Mouse (Mus musculus): ENCODE results near the gene Srgn. TPM values are rescaled to one million over a fixed set of nuclear protein-coding genes. Genes with fewer than 3 reads are reported as not detected.

Srgn gene
- polyA plus RNA-seq, 1 experiment: 11.2 TPM

GRCm38 (mm10) chr10:62488266-62488665 is 39.0 kb downstream of the Srgn start:
- WGBS: 17% methylated on average over 1 of the region's 1 CpGs

GRCm38 (mm10) chr10:62486618-62487415 is 40.4 kb downstream of the Srgn start, which contains the start of gene Vps26a:
TSS of gene Vps26a (minus strand) at chr10:62486805.
- H3K4me3 ChIP-seq (replicated peaks; ENCODE audit: insufficient read depth, low read depth, low read length): peak within 1 kb of the TSS; percentile 84
- TF ChIP-seq CTCF (IDR thresholded peaks at IDR 0.05; ENCODE audit: borderline replicate concordance, insufficient read depth, low read depth, low read length): no peak
- TF ChIP-seq POLR2A (IDR thresholded peaks at IDR 0.05; ENCODE audit: borderline replicate concordance, insufficient read depth, low read length): peak; percentile 77
- WGBS: under 1% methylated on average over 59 of the region's 59 CpGs
- peak within 1 kb of the TSS; percentile 72 for H3K27ac ChIP-seq (ENCODE audit: insufficient read depth, low read length)
- peak; percentile 98 to 99 for DNase-seq
- no peaks in the 10 kb centered on the region for H3K4me1 ChIP-seq (ENCODE audit: control insufficient read depth, insufficient read depth, low read length)
- no peaks in the 10 kb centered on the region for H3K27me3 ChIP-seq (ENCODE audit: control insufficient read depth, insufficient read depth, low read length)

More at GRCm38 (mm10) chr10:62488266-62488665, 39.0 kb downstream of the Srgn start:
- TF ChIP-seq POLR2A (IDR thresholded peaks at IDR 0.05; ENCODE audit: borderline replicate concordance, insufficient read depth, low read length): no peak
- peak; percentile 56 for TF ChIP-seq CTCF (IDR thresholded peaks at IDR 0.05; ENCODE audit: borderline replicate concordance, insufficient read depth, low read depth, low read length)
- no peaks in the 10 kb centered on the region for H3K4me1 ChIP-seq (ENCODE audit: control insufficient read depth, insufficient read depth, low read length)
- H3K27me3 ChIP-seq (ENCODE audit: control insufficient read depth, insufficient read depth, low read length): no peaks in the 10 kb centered on the region
- DNase-seq: peak; percentile 54 to 61
- H3K4me3 ChIP-seq (replicated peaks; ENCODE audit: insufficient read depth, low read depth, low read length): no peak overlapping the region
- no peak overlapping the region for H3K27ac ChIP-seq (ENCODE audit: insufficient read depth, low read length)

GRCm38 (mm10) chr10:62485878-62486582 is 41.2 kb downstream of the Srgn start:
- H3K4me3 ChIP-seq (replicated peaks; ENCODE audit: insufficient read depth, low read depth, low read length): peak overlapping the region; percentile 82
- peak overlapping the region; percentile 72 for H3K27ac ChIP-seq (ENCODE audit: insufficient read depth, low read length)
- DNase-seq: no peak
- TF ChIP-seq CTCF (IDR thresholded peaks at IDR 0.05; ENCODE audit: borderline replicate concordance, insufficient read depth, low read depth, low read length) (no peak), POLR2A (IDR thresholded peaks at IDR 0.05; ENCODE audit: borderline replicate concordance, insufficient read depth, low read length) (no peak)
- WGBS: under 1% methylated on average over 44 of the region's 48 CpGs
- no peaks in the 10 kb centered on the region for H3K27me3 ChIP-seq (ENCODE audit: control insufficient read depth, insufficient read depth, low read length)
- no peaks in the 10 kb centered on the region for H3K4me1 ChIP-seq (ENCODE audit: control insufficient read depth, insufficient read depth, low read length)

- TF ChIP-seq CTCF (IDR thresholded peaks at IDR 0.05; ENCODE audit: borderline replicate concordance, insufficient read depth, low read depth, low read length): no peak
- no peak for TF ChIP-seq POLR2A (IDR thresholded peaks at IDR 0.05; ENCODE audit: borderline replicate concordance, insufficient read depth, low read length)
- no peak for DNase-seq
- Histone ChIP-seq H3K4me3 (replicated peaks; ENCODE audit: insufficient read depth, low read depth, low read length) (no peak overlapping the region), H3K4me1 (ENCODE audit: control insufficient read depth, insufficient read depth, low read length) (no peaks in the 10 kb centered on the region), H3K27me3 (ENCODE audit: control insufficient read depth, insufficient read depth, low read length) (no peaks in the 10 kb centered on the region), H3K27ac (ENCODE audit: insufficient read depth, low read length) (no peak overlapping the region)
- WGBS: 64% methylated on average over 7 of the region's 7 CpGs
Observed at GRCm38 (mm10) chr10:62481108-62481852, 46.0 kb downstream of the Srgn start.

- Histone ChIP-seq H3K4me1 (ENCODE audit: control insufficient read depth, insufficient read depth, low read length) (no peaks in the 10 kb centered on the region), H3K27me3 (ENCODE audit: control insufficient read depth, insufficient read depth, low read length) (no peaks in the 10 kb centered on the region), H3K4me3 (replicated peaks; ENCODE audit: insufficient read depth, low read depth, low read length) (no peak overlapping the region), H3K27ac (ENCODE audit: insufficient read depth, low read length) (no peak overlapping the region)
- no peak for DNase-seq
- TF ChIP-seq CTCF (IDR thresholded peaks at IDR 0.05; ENCODE audit: borderline replicate concordance, insufficient read depth, low read depth, low read length) (no peak), POLR2A (IDR thresholded peaks at IDR 0.05; ENCODE audit: borderline replicate concordance, insufficient read depth, low read length) (no peak)
- 62% methylated on average over 2 of the region's 2 CpGs for WGBS
Observed at GRCm38 (mm10) chr10:62476980-62477379, 50.3 kb downstream of the Srgn start.

GRCm38 (mm10) chr10:62474944-62475343 is 52.3 kb downstream of the Srgn start:
- Histone ChIP-seq H3K27ac (ENCODE audit: insufficient read depth, low read length) (no peak overlapping the region), H3K4me1 (ENCODE audit: control insufficient read depth, insufficient read depth, low read length) (no peaks in the 10 kb centered on the region), H3K27me3 (ENCODE audit: control insufficient read depth, insufficient read depth, low read length) (no peaks in the 10 kb centered on the region), H3K4me3 (replicated peaks; ENCODE audit: insufficient read depth, low read depth, low read length) (no peak overlapping the region)
- WGBS: 92% methylated on average over 10 of the region's 10 CpGs
- no peak for DNase-seq
- no peak for TF ChIP-seq POLR2A (IDR thresholded peaks at IDR 0.05; ENCODE audit: borderline replicate concordance, insufficient read depth, low read length)

- H3K27me3 ChIP-seq (ENCODE audit: control insufficient read depth, insufficient read depth, low read length): no peaks in the 10 kb centered on the region
- WGBS: 62% methylated on average over 5 of the region's 5 CpGs
Observed at GRCm38 (mm10) chr10:62471105-62471504, 56.1 kb downstream of the Srgn start.

More at GRCm38 (mm10) chr10:62471105-62471504, 56.1 kb downstream of the Srgn start:
- TF ChIP-seq POLR2A (IDR thresholded peaks at IDR 0.05; ENCODE audit: borderline replicate concordance, insufficient read depth, low read length) (no peak), CTCF (IDR thresholded peaks at IDR 0.05; ENCODE audit: borderline replicate concordance, insufficient read depth, low read depth, low read length) (no peak)
- DNase-seq: no peak
- Histone ChIP-seq H3K4me1 (ENCODE audit: control insufficient read depth, insufficient read depth, low read length) (no peaks in the 10 kb centered on the region), H3K27ac (ENCODE audit: insufficient read depth, low read length) (no peak overlapping the region), H3K4me3 (replicated peaks; ENCODE audit: insufficient read depth, low read depth, low read length) (no peak overlapping the region)

All from cerebellum, adult 2 months (tissue).